Mouse (Mus musculus): ENCODE results near the gene B430306N03Rik. TPM values are rescaled to one million over a fixed set of nuclear protein-coding genes. Genes with fewer than 3 reads are reported as not detected.
A peak's percentile ranks its signal among the peaks of the same experiment; 100 is the strongest.

Gene B430306N03Rik
- total and polyA plus RNA-seq, 2 experiments from 2014 or later, result 0.19 to 0.21 TPM

- H3K9ac ChIP-seq, result no peak overlapping the region
- H3K27ac ChIP-seq (ENCODE audit: low read depth, low read length), result no peak overlapping the region
- no peaks in the 10 kb centered on the region for H3K36me3 ChIP-seq (ENCODE audit: insufficient read depth)
- DNase-seq (no peak), ATAC-seq (no peak)
- no peak overlapping the region for H3K4me3 ChIP-seq (ENCODE audit: low read depth, low read length)
- TF ChIP-seq CTCF (IDR thresholded peaks at IDR 0.05; ENCODE audit: low read depth), result no peak
- 89% methylated on average over 4 of the region's 4 CpGs for WGBS
- H3K4me1 ChIP-seq (ENCODE audit: insufficient read depth), result no peaks in the 10 kb centered on the region
- H3K4me2 ChIP-seq (ENCODE audit: low read depth), result no peak overlapping the region
- no peaks in the 10 kb centered on the region for H3K9me3 ChIP-seq (ENCODE audit: low read length)
- no peaks in the 10 kb centered on the region for H3K27me3 ChIP-seq (ENCODE audit: insufficient read depth, low read length)
Observed at GRCm38 (mm10) chr17:48274098-48274497, 41.8 kb upstream of the B430306N03Rik start.

- H3K9me3 ChIP-seq (ENCODE audit: low read length), result no peaks in the 10 kb centered on the region
- H3K27ac ChIP-seq (ENCODE audit: low read depth, low read length), result no peak overlapping the region
- 37% methylated on average over 6 of the region's 6 CpGs for WGBS
- H3K4me3 ChIP-seq (ENCODE audit: low read depth, low read length), result no peak overlapping the region
- no peaks in the 10 kb centered on the region for H3K4me1 ChIP-seq (ENCODE audit: insufficient read depth)
- peak; percentile 81 for DNase-seq
- H3K36me3 ChIP-seq (ENCODE audit: insufficient read depth), result no peaks in the 10 kb centered on the region
- H3K4me2 ChIP-seq (ENCODE audit: low read depth), result no peak overlapping the region
- peak; percentile 83 for TF ChIP-seq CTCF (IDR thresholded peaks at IDR 0.05; ENCODE audit: low read depth)
- peak; percentile 54 for ATAC-seq
- H3K9ac ChIP-seq, result no peak overlapping the region
- no peaks in the 10 kb centered on the region for H3K27me3 ChIP-seq (ENCODE audit: insufficient read depth, low read length)
Observed at GRCm38 (mm10) chr17:48274885-48275284, 41.1 kb upstream of the B430306N03Rik start.

- no peak for TF ChIP-seq CTCF (IDR thresholded peaks at IDR 0.05; ENCODE audit: low read depth)
- DNase-seq, result no peak
- Histone ChIP-seq H3K4me2 (ENCODE audit: low read depth) (no peak overlapping the region), H3K9ac (no peak overlapping the region), H3K36me3 (ENCODE audit: insufficient read depth) (no peaks in the 10 kb centered on the region), H3K27ac (ENCODE audit: low read depth, low read length) (no peak overlapping the region), H3K9me3 (ENCODE audit: low read length) (no peaks in the 10 kb centered on the region), H3K27me3 (ENCODE audit: insufficient read depth, low read length) (no peaks in the 10 kb centered on the region), H3K4me3 (ENCODE audit: low read depth, low read length) (no peak overlapping the region), H3K4me1 (ENCODE audit: insufficient read depth) (no peaks in the 10 kb centered on the region)
- WGBS, result 62% methylated on average over 7 of the region's 7 CpGs
- no peak for ATAC-seq
Observed at GRCm38 (mm10) chr17:48275736-48276135, 40.2 kb upstream of the B430306N03Rik start.

GRCm38 (mm10) chr17:48278381-48278780 is 37.6 kb upstream of the B430306N03Rik start:
- Histone ChIP-seq H3K36me3 (ENCODE audit: insufficient read depth) (no peaks in the 10 kb centered on the region), H3K27ac (ENCODE audit: low read depth, low read length) (no peak overlapping the region), H3K4me3 (ENCODE audit: low read depth, low read length) (no peak overlapping the region), H3K27me3 (ENCODE audit: insufficient read depth, low read length) (no peaks in the 10 kb centered on the region), H3K4me1 (ENCODE audit: insufficient read depth) (peaks cover 3% of the 10 kb centered on the region; the same call in 1 of the 2 replicates), H3K4me2 (ENCODE audit: low read depth) (no peak overlapping the region), H3K9ac (no peak overlapping the region), H3K9me3 (ENCODE audit: low read length) (no peaks in the 10 kb centered on the region)
- no peak for DNase-seq
- no peak for ATAC-seq
- no peak for TF ChIP-seq CTCF (IDR thresholded peaks at IDR 0.05; ENCODE audit: low read depth)

- DNase-seq (no peak), ATAC-seq (no peak)
- peaks cover 3% of the 10 kb centered on the region; the same call in 1 of the 2 replicates for H3K4me1 ChIP-seq (ENCODE audit: insufficient read depth)
- H3K9ac ChIP-seq, result no peak overlapping the region
- no peak overlapping the region for H3K4me2 ChIP-seq (ENCODE audit: low read depth)
- H3K9me3 ChIP-seq (ENCODE audit: low read length), result no peaks in the 10 kb centered on the region
- H3K36me3 ChIP-seq (ENCODE audit: insufficient read depth), result no peaks in the 10 kb centered on the region
- H3K27me3 ChIP-seq (ENCODE audit: insufficient read depth, low read length), result no peaks in the 10 kb centered on the region
- no peak for TF ChIP-seq CTCF (IDR thresholded peaks at IDR 0.05; ENCODE audit: low read depth)
- no peak overlapping the region for H3K27ac ChIP-seq (ENCODE audit: low read depth, low read length)
- no peak overlapping the region for H3K4me3 ChIP-seq (ENCODE audit: low read depth, low read length)
- 79% methylated on average over 4 of the region's 4 CpGs for WGBS
Observed at GRCm38 (mm10) chr17:48279002-48279401, 36.9 kb upstream of the B430306N03Rik start.

- no peak for TF ChIP-seq CTCF (IDR thresholded peaks at IDR 0.05; ENCODE audit: low read depth)
- H3K4me1 ChIP-seq (ENCODE audit: insufficient read depth), result peaks cover 3% of the 10 kb centered on the region; the same call in 1 of the 2 replicates
- H3K27ac ChIP-seq (ENCODE audit: low read depth, low read length), result no peak overlapping the region
- 26% methylated on average over 18 of the region's 18 CpGs for WGBS
- H3K4me3 ChIP-seq (ENCODE audit: low read depth, low read length), result peak overlapping the region; percentile 23
- H3K9ac ChIP-seq, result peak overlapping the region; percentile 4; the same call in 1 of the 2 replicates
- ATAC-seq (peak; percentile 42), DNase-seq (no peak)
- no peaks in the 10 kb centered on the region for H3K27me3 ChIP-seq (ENCODE audit: insufficient read depth, low read length)
- H3K9me3 ChIP-seq (ENCODE audit: low read length), result no peaks in the 10 kb centered on the region
- no peaks in the 10 kb centered on the region for H3K36me3 ChIP-seq (ENCODE audit: insufficient read depth)
- H3K4me2 ChIP-seq (ENCODE audit: low read depth), result peak overlapping the region; percentile 50
Observed at GRCm38 (mm10) chr17:48280943-48281738, 34.8 kb upstream of the B430306N03Rik start.

GRCm38 (mm10) chr17:48281739-48282085 is 34.2 kb upstream of the B430306N03Rik start:
- peak; percentile 67 for DNase-seq

More at GRCm38 (mm10) chr17:48281739-48282085, 34.2 kb upstream of the B430306N03Rik start:
- Histone ChIP-seq H3K9me3 (ENCODE audit: low read length) (no peaks in the 10 kb centered on the region), H3K4me2 (ENCODE audit: low read depth) (peak overlapping the region; percentile 50), H3K9ac (peak overlapping the region; percentile 4; the same call in 1 of the 2 replicates), H3K4me1 (ENCODE audit: insufficient read depth) (peaks cover 3% of the 10 kb centered on the region; the same call in 1 of the 2 replicates), H3K4me3 (ENCODE audit: low read depth, low read length) (peak overlapping the region; percentile 23), H3K27me3 (ENCODE audit: insufficient read depth, low read length) (no peaks in the 10 kb centered on the region), H3K36me3 (ENCODE audit: insufficient read depth) (no peaks in the 10 kb centered on the region), H3K27ac (ENCODE audit: low read depth, low read length) (no peak overlapping the region)
- WGBS, result 2% methylated on average over 3 of the region's 3 CpGs
- no peak for TF ChIP-seq CTCF (IDR thresholded peaks at IDR 0.05; ENCODE audit: low read depth)
- ATAC-seq, result peak; percentile 53

Data from forebrain, postnatal 0 days (tissue).